Mouse (Mus musculus): ENCODE measurements around the gene Rapgef5. TPM values are rescaled to one million over a fixed set of nuclear protein-coding genes. Genes with fewer than 3 reads are reported as not detected.

Rapgef5 gene
- polyA plus RNA-seq (2012; rRNA removed; ENCODE audit: low replicate concordance) = 7.5 and 9.3 TPM in 2 replicates

GRCm38 (mm10) chr12:117516179-117516578 is at the start of gene Rapgef5:
Gene Rapgef5, plus strand, starts transcription at chr12:117516479.

GRCm38 (mm10) chr12:117803989-117804388 is 287.7 kb downstream of the Rapgef5 start, which contains the start of gene Cdca7l:
Gene Cdca7l, plus strand, starts transcription at chr12:117804289.

Measured in mammary gland, adult 2 months (tissue).